Mouse (Mus musculus): ENCODE data around the gene Sbno2. TPM values are rescaled to one million over a fixed set of nuclear protein-coding genes. Genes with fewer than 3 reads are reported as not detected.
"Not testable (repeated sequence)": the region's sequence is repeated elsewhere in the genome, so short reads cannot be mapped to it uniquely, and the experiment has no call there.

Gene Sbno2
- polyA plus RNA-seq, 1 experiment from 2014 or later, result 14.8 TPM

DNA sequence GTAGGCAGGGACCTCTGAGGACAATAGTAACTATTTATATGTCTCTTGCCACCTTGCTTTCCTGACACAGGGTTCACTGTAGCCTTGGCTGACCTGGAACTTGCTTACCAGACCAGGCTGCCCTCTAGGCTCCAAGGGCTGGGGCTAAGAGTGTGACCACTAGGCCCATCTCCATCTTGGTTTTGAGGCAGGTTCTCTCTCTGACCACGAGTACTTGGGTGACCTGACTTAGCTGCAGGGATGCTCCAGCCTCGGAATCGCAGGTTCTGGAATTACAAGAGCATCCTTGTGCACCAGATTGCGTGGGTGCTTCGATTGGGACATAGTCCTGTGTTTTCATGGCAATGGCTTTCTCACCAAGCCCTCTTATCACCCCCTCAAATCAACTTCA is 53.0 kb downstream of the Sbno2 start:
- Histone ChIP-seq H3K36me3 (peaks cover 11% of the 10 kb centered on the region), H3K4me2 (peak overlapping the region; percentile 1; the same call in 1 of the 2 replicates), H3K9me3 (no peaks in the 10 kb centered on the region), H3K9ac (no peak overlapping the region), H3K27me3 (replicated peaks) (no peaks in the 10 kb centered on the region), H3K27ac (peak overlapping the region; percentile 82), H3K4me1 (peaks cover 31% of the 10 kb centered on the region), H3K4me3 (replicated peaks) (no peak overlapping the region)
- no peak for ATAC-seq (ENCODE audit: insufficient read depth, low FRiP score, low read depth)
- WGBS, result 79% methylated on average over 5 of the region's 5 CpGs

DNA sequence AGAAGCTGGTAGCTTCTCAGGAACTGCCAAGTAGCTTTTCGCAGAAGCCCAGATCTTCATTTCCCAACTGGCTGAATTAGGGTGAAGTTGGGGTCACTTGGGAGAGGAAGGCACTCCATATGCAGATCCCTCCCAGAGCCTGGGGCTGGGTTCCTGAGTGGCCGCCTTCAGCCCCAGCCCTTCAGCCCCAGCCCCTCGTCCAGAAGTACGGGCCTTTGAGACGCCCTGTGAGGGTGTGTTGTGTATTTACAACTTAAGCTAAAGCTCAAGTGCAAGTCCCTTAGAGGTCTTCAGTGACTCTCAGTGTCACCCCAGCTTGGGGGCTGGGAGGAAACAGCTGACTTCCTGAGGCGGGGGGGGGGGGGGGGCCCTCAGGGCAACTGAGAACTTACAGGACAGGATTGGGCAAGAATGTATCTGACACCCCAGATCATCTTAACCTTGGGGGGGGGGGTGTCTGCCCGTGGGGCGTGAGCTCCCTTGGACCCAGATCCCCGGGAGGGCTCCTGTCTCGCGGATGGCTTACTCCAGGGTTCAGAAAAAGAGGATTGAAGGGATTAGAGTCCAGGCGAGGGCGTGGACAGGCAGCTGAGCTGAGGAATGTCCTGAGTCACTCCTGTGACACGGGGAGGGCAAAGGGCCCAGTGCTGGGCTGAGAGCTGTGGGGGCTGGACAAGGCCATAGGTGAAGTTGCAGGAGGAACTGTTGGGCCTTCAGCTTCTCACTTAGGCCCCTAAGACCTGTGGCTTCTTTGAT is 53.6 kb downstream of the Sbno2 start:
- H3K9me3 ChIP-seq, result no peaks in the 10 kb centered on the region
- no peak overlapping the region for H3K4me3 ChIP-seq (replicated peaks)
- ATAC-seq (ENCODE audit: insufficient read depth, low FRiP score, low read depth), result no peak
- H3K27me3 ChIP-seq (replicated peaks), result no peaks in the 10 kb centered on the region
- peaks cover 31% of the 10 kb centered on the region for H3K4me1 ChIP-seq
- peaks cover 5% of the 10 kb centered on the region; the same call in 1 of the 2 replicates for H3K36me3 ChIP-seq
- WGBS, result 43% methylated on average over 14 of the region's 14 CpGs
- H3K27ac ChIP-seq, result peak overlapping the region; percentile 82
- H3K9ac ChIP-seq, result no peak overlapping the region
- H3K4me2 ChIP-seq, result peak overlapping the region; percentile 1; the same call in 1 of the 2 replicates

DNA sequence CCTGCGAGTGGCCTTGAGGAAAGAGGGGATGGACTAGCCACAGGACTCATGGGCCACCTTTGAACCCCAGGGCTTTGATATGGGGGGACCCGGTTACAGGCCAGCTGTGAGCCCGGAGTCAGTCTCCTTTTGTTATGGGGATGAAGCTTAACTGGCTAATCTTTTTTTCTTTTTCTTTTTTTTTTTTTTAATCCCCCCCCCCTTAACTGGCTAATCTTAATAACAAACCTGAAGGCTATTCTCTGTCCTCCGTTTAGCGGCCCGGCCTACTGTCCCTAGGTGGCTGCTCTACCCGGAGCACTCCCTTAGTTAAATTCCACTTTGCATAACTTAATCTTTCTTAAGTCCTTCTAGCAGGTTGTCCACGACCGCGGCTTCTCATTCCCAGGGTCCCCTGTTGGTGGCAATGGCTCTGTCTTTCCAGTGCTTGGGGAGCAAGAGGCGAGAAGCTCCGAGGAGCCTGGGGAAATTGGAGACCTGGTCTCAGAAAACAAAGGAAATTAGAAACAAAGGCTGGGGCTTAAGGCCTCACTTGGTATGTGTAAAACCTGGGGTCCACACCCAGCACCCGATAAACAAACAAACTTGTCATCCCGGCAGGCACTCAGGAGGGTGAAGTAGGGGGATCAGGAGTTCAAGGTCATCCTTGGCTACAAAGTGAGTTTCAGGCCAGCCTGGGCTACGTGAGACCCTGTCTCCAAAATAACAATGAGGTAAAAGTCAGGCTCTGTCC is 54.3 kb downstream of the Sbno2 start:
- no peaks in the 10 kb centered on the region for H3K36me3 ChIP-seq
- peaks cover 31% of the 10 kb centered on the region for H3K4me1 ChIP-seq
- H3K27me3 ChIP-seq (replicated peaks), result no peaks in the 10 kb centered on the region
- 40% methylated on average over 15 of the region's 15 CpGs for WGBS
- ATAC-seq (ENCODE audit: insufficient read depth, low FRiP score, low read depth), result no peak
- H3K4me2 ChIP-seq, result no peak overlapping the region
- no peak overlapping the region for H3K4me3 ChIP-seq (replicated peaks)
- no peaks in the 10 kb centered on the region for H3K9me3 ChIP-seq
- peak overlapping the region; percentile 82 for H3K27ac ChIP-seq
- H3K9ac ChIP-seq, result no peak overlapping the region

DNA sequence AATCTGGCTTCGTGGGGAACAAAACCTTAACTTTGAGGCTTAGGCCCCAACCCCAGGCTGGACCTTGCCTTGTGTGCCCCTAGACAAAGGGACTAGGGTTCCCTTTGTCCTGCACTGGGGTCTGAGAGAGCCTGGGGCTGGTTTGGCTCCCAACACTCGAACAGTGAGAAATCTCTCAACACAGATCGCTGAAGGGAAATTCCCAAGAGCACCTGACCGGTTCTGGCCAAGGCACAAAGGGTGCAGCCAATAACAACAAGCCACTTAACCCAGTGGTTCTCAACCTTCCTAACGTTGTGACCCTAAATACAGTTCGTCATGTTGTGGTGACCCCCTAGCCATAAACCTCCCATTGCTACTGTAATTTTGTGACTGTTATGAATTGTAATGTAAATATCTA is 55.1 kb downstream of the Sbno2 start:
- no peaks in the 10 kb centered on the region for H3K27me3 ChIP-seq (replicated peaks)
- no peaks in the 10 kb centered on the region for H3K36me3 ChIP-seq
- ATAC-seq (ENCODE audit: insufficient read depth, low FRiP score, low read depth), result no peak
- no peak overlapping the region for H3K27ac ChIP-seq
- 47% methylated on average over 6 of the region's 6 CpGs for WGBS
- no peaks in the 10 kb centered on the region for H3K9me3 ChIP-seq
- no peak overlapping the region for H3K9ac ChIP-seq
- no peak overlapping the region for H3K4me2 ChIP-seq
- no peak overlapping the region for H3K4me3 ChIP-seq (replicated peaks)
- peaks cover 25% of the 10 kb centered on the region for H3K4me1 ChIP-seq

DNA sequence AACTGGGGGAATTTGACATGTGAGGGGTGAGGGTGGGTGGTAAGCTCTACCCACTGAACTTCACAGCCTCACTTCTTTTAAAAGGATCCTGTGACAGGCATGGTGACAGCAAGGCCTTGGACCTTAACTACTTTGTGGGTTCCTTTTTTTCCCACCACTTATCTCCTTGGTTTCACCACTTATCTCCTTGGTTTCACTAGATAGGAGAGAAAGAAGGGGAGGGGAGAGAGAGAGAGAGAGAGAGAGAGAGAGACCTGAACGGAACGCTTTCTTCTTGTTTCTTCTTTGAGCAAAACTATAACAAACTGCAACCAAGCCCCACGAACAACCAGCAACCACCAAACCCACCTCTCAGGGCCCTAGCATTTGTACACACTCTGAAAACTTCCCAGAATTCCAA is 56.5 kb downstream of the Sbno2 start:
- 54% methylated on average over 3 of the region's 3 CpGs for WGBS
- H3K27me3 ChIP-seq (replicated peaks), result no peaks in the 10 kb centered on the region
- no peak for ATAC-seq (ENCODE audit: insufficient read depth, low FRiP score, low read depth)
- H3K4me1 ChIP-seq, result peaks cover 19% of the 10 kb centered on the region
- H3K4me2 ChIP-seq, result no peak overlapping the region
- H3K9ac ChIP-seq, result no peak overlapping the region
- H3K27ac ChIP-seq, result 0 out of 2 replicates have a peak overlapping the region, but pooled peaks have one; percentile 33
- H3K4me3 ChIP-seq (replicated peaks), result no peak overlapping the region
- H3K9me3 ChIP-seq, result no peaks in the 10 kb centered on the region
- no peaks in the 10 kb centered on the region for H3K36me3 ChIP-seq

DNA sequence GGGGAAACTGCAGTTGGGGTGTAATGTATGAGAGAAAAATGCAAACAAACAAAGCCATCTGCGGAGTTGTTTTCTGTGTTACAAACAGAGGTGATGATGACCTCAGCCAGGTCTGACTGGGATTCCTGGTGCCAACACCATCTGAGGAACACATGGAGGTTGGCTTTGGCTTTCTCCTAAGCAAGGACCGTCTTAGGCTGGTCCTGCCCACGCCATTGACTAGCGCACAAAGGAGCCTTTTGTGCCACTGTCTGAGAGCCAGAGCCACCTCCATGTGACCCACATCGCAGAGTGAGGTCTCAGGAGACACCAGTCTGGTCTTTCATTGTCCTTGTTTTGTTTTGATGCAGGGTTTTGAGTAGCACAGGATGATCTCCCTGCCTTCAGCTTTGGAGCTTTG is 57.0 kb downstream of the Sbno2 start:
- 39% methylated on average over 5 of the region's 5 CpGs for WGBS
- H3K27ac ChIP-seq, result 0 out of 2 replicates have a peak overlapping the region, but pooled peaks have one; percentile 33
- H3K27me3 ChIP-seq (replicated peaks), result no peaks in the 10 kb centered on the region
- H3K9me3 ChIP-seq, result no peaks in the 10 kb centered on the region
- no peak overlapping the region for H3K9ac ChIP-seq
- no peak overlapping the region for H3K4me2 ChIP-seq
- peaks cover 19% of the 10 kb centered on the region for H3K4me1 ChIP-seq
- no peaks in the 10 kb centered on the region for H3K36me3 ChIP-seq
- no peak overlapping the region for H3K4me3 ChIP-seq (replicated peaks)
- ATAC-seq (ENCODE audit: insufficient read depth, low FRiP score, low read depth), result no peak

DNA sequence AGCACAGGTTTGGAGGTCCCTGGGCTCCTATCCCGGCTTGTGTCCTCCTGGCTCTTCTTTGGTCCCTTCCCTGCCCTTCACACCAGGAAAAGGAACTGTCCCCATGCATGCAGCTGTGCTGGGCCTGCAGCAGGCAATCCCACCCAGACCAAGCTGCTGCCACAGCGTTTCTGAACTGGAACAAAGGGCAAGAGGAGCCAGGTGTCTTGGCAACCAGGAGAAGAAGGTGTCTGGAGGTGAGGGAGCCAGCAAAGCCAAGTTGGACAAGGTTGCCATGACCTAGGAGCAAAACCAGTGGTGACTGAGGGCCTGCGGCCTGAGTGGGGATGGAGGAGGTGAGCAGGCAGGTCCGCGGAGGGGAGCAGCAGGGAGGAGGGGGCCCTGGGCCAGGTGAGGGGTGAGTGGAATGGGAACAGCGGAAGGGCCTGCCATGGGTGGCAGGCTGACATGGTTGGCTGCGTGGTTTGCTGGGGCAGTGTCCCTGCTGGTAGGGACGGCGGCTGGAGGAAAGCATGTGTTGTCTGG is 58.3 kb downstream of the Sbno2 start, which contains the start of gene Gpx4:
Gene Gpx4, plus strand, starts transcription at position 126 of the 525 bp plus-strand sequence.
- no peak within 1 kb of the TSS for H3K4me2 ChIP-seq
- no peaks in the 10 kb centered on the region for H3K9me3 ChIP-seq
- no peaks in the 10 kb centered on the region for H3K27me3 ChIP-seq (replicated peaks)
- no peaks in the 10 kb centered on the region for H3K36me3 ChIP-seq
- peaks cover 10% of the 10 kb centered on the region for H3K4me1 ChIP-seq
- H3K27ac ChIP-seq, result no peak within 1 kb of the TSS
- ATAC-seq (ENCODE audit: insufficient read depth, low FRiP score, low read depth), result no peak
- H3K4me3 ChIP-seq (replicated peaks), result no peak within 1 kb of the TSS
- WGBS, result 60% methylated on average over 9 of the region's 9 CpGs
- H3K9ac ChIP-seq, result no peak within 1 kb of the TSS

DNA sequence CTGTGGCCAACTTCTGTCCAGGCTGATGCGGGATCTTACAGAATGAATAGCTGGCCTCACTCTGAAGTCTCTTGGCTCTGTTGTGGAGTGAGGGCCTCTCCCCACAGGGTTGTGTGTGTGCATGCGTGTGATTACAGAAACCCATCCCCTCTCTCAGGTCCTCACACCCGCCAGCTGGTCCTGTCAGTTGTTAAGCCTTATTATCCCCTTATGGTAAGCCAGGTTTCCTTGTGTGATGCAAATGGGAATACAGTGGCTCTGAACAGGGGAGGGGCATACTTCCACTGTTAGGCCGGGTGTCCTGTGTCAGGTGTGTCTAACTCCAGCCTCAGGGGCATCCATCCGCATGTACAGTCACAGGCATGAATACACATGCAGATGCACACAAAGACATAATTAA is 59.6 kb downstream of the Sbno2 start:
- Histone ChIP-seq H3K27ac (no peak overlapping the region), H3K4me2 (no peak overlapping the region), H3K36me3 (no peaks in the 10 kb centered on the region), H3K27me3 (replicated peaks) (no peaks in the 10 kb centered on the region), H3K9me3 (no peaks in the 10 kb centered on the region), H3K9ac (no peak overlapping the region), H3K4me1 (0 out of 2 replicates have a peak, but pooled peaks cover 4% of the 10 kb centered on the region), H3K4me3 (replicated peaks) (no peak overlapping the region)
- no peak for ATAC-seq (ENCODE audit: insufficient read depth, low FRiP score, low read depth)
- WGBS, result 81% methylated on average over 5 of the region's 5 CpGs

DNA sequence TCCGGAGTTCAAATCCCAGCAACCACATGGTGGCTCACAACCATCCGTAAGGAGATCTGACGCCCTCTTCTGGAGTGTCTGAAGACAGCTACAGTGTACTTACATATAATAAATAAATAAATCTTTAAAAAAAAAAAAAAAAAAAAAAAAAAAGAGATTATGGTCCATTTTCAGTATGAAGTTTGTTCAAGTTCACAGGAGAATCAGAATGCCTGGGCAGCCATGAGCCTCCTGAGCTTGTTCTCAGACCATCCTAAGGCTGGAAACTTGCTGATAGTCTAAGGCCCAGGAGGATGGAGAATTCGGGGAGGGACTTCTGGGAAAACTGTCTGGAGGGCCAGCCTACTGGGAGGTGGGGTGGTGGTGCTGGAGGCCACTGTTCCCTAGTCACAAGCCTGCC is 60.0 kb downstream of the Sbno2 start:
- ATAC-seq (ENCODE audit: insufficient read depth, low FRiP score, low read depth); H3K9me3 ChIP-seq; H3K4me1 ChIP-seq; H3K27ac ChIP-seq; H3K36me3 ChIP-seq; H3K27me3 ChIP-seq (replicated peaks); H3K9ac ChIP-seq; H3K4me3 ChIP-seq (replicated peaks); H3K4me2 ChIP-seq: not testable (repeated sequence)
- WGBS, result 71% methylated on average over 4 of the region's 4 CpGs

DNA sequence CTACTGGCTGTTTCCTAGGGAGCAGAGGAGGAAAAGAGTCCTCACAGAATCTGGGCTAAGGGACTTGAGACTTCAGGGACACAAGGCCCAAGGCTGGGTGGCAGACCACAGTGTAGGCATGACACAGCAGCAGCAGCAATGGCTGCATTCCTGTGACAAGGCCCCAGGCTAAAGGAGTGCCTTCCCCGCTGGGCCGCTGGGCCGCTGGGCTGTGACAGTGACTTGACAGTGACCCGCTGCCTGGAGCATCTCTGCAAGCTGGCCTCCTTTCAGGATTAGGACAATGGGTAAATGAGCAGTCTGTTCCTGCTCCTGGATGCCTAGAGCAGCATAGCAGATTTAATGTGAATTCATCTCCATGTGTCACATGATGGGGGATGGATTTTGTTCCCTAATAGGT is 61.3 kb downstream of the Sbno2 start:
- 0 out of 2 replicates have a peak, but pooled peaks cover 4% of the 10 kb centered on the region for H3K4me1 ChIP-seq
- no peaks in the 10 kb centered on the region for H3K27me3 ChIP-seq (replicated peaks)
- H3K9ac ChIP-seq, result no peak overlapping the region
- no peaks in the 10 kb centered on the region for H3K9me3 ChIP-seq
- no peak overlapping the region for H3K4me2 ChIP-seq
- ATAC-seq (ENCODE audit: insufficient read depth, low FRiP score, low read depth), result no peak
- H3K27ac ChIP-seq, result no peak overlapping the region
- no peak overlapping the region for H3K4me3 ChIP-seq (replicated peaks)
- H3K36me3 ChIP-seq, result no peaks in the 10 kb centered on the region
- WGBS, result 67% methylated on average over 4 of the region's 4 CpGs

DNA sequence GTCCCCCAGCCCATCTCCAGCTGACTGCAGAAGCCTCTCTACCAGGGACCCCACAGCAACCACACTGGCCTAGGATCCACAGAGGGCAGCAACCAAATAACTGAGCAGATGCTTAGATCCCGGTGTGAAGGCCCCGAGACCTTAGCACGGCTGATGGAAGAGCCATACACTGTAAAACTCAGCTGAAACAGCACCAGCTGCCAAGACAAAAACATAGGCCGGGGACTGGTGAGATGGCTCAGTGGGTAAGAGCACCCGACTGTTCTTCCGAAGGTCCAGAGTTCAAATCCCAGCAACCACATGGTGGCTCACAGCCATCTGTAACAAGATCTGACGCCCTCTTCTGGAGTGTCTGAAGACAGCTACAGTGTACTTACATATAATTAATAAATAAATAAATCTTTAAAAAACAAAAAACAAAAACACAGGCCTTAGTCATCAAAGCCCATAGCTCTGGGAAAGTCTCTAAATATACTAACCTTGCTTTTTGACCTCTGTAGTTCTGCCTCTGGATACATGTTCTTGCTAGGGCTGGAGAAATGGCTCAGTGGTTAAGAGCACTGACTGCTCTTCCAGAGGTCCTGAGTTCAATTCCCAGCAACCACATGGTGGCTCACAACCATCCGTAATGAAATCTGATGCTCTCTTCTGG is 63.8 kb downstream of the Sbno2 start:
- H3K4me3 ChIP-seq (replicated peaks); ATAC-seq (ENCODE audit: insufficient read depth, low FRiP score, low read depth); H3K27me3 ChIP-seq (replicated peaks); H3K27ac ChIP-seq; H3K9ac ChIP-seq; H3K4me2 ChIP-seq; H3K9me3 ChIP-seq: not testable (repeated sequence)
- H3K36me3 ChIP-seq, result peaks cover 16% of the 10 kb centered on the region
- H3K4me1 ChIP-seq, result peaks cover 11% of the 10 kb centered on the region
- 85% methylated on average over 8 of the region's 8 CpGs for WGBS

All from stomach, embryonic 15.5 days (tissue).